Mouse (Mus musculus) embryonic fibroblast, embryonic 13.5 days (primary cell): ENCODE data around the gene 9130019O22Rik.
A peak's percentile ranks its signal among the peaks of the same experiment; 100 is the strongest.

Experiments used
- CTCF ChIP-seq: IDR thresholded peaks from 2 replicates; pipeline ENCODE4 v1.5.1; 2011; ENCODE audit warnings: mild to moderate bottlenecking, control low read depth, low read length, moderate library complexity, borderline replicate concordance; ENCODE audit not compliant: insufficient read depth
- POLR2A ChIP-seq: IDR thresholded peaks from 2 replicates; pipeline ENCODE4 v1.6.1; 2011; ENCODE audit warnings: low read depth, mild to moderate bottlenecking, control low read depth, low read length, moderate library complexity

DNA sequence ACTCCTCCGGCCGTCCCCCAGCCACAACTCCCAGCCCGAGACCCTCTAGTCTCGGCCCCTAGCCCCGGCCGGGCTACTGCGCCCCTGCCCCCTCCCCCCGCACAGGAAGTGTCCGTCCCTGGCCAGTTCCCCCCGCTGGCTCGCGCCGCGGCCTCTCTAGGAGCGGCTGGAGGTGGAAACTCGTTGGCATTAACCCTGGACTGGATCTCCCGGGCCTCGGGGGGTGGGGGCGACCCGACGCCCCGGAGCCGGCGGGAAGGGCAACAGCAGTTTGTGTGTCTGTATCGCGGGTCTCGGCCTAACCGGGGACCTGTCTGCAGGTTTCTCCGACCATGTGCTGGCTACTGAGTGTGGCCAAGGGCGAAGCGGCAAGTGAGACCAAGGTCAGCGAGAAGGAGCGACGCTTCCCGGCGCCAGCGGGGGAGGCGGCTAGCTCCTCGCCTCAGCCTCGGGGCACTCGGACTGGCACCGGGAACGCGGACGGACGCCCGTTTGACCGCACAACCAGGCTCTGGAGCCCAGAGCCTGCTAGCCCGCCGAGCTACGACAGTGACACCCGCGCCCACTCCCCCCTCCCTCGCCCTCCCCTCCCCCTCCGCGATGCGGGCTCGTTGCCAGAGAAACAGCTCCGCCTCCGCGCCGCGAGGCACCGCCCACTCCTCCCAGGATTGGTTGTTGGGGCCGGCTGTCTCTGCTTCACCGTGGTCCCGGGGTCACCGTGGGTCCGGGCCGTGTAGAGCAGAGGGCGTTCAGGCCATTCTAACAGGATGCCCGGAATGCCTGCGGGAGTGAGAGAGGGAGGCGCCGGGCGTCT, 41.2 kb downstream of the 9130019O22Rik start, which contains the start of gene Zfp768:
- peak; percentile 80 for TF ChIP-seq POLR2A
- TF ChIP-seq CTCF = no peak
